Mouse (Mus musculus) ZHBTc4 (cell line): Measurements from ENCODE around the gene Gli3.
A peak's percentile ranks its signal among the peaks of the same experiment; 100 is the strongest.

Source experiments
- DNase-seq: peaks from one replicate; pipeline ENCODE4 v3.0.0-alpha.2; 2011; ENCODE audit warnings: low read depth, low spot score

Gli3 gene

GRCm38 (mm10) chr13:15721446-15721845, 258.4 kb downstream of the Gli3 start:
- no peak for DNase-seq

GRCm38 (mm10) chr13:15722766-15723379, 259.8 kb downstream of the Gli3 start:
- no peak for DNase-seq

GRCm38 (mm10) chr13:15724723-15725122, 261.7 kb downstream of the Gli3 start:
- DNase-seq: no peak

- no peak for DNase-seq
Measured at GRCm38 (mm10) chr13:15741771-15742170, 278.7 kb downstream of the Gli3 start.

GRCm38 (mm10) chr13:15742308-15742707, 279.3 kb downstream of the Gli3 start:
- DNase-seq: no peak

- no peak for DNase-seq
Measured at GRCm38 (mm10) chr13:15742777-15743176, 279.7 kb downstream of the Gli3 start.

GRCm38 (mm10) chr13:15758835-15759632, 296.0 kb downstream of the Gli3 start:
- DNase-seq: peak; percentile 88

GRCm38 (mm10) chr13:15759633-15760441, 296.8 kb downstream of the Gli3 start:
- no peak for DNase-seq

GRCm38 (mm10) chr13:15762291-15762690, 299.3 kb downstream of the Gli3 start:
- peak; percentile 4 for DNase-seq

- peak; percentile 54 for DNase-seq
Measured at GRCm38 (mm10) chr13:15762901-15763417, 299.9 kb downstream of the Gli3 start.

- no peak for DNase-seq
Measured at GRCm38 (mm10) chr13:15777624-15778023, 314.6 kb downstream of the Gli3 start.
